Mouse (Mus musculus): ENCODE results near the gene Rbpj. TPM values are rescaled to one million over a fixed set of nuclear protein-coding genes. Genes with fewer than 3 reads are reported as not detected.
A peak's percentile ranks its signal among the peaks of the same experiment; 100 is the strongest.

Gene Rbpj
- polyA plus RNA-seq, 1 experiment: 13.4 TPM

- Histone ChIP-seq H3K27ac (ENCODE audit: insufficient read depth, low read depth, low read length) (peak overlapping the region; percentile 90), H3K4me1 (ENCODE audit: control insufficient read depth, insufficient read depth, low read length) (peaks cover 4% of the 10 kb centered on the region; the same call in 1 of the 2 replicates), H3K27me3 (replicated peaks; ENCODE audit: control insufficient read depth, insufficient read depth, low read length) (no peaks in the 10 kb centered on the region), H3K36me3 (ENCODE audit: control insufficient read depth, insufficient read depth, low read length) (no peaks in the 10 kb centered on the region), H3K4me3 (ENCODE audit: insufficient read depth, low read depth, low read length) (peak overlapping the region; percentile 14; the same call in 1 of the 2 replicates)
- TF ChIP-seq CTCF (conservative IDR thresholded peaks at IDR 0.05; ENCODE audit: insufficient read depth, insufficient read length, low read depth, low read length) (no peak), POLR2A (IDR thresholded peaks at IDR 0.05; ENCODE audit: low read depth, low read length) (no peak)
- 35% methylated on average over 6 of the region's 6 CpGs for WGBS
- DNase-seq: peak; percentile 75
Observed at GRCm38 (mm10) chr5:53469098-53469776, 3.3 kb downstream of the Rbpj start.

GRCm38 (mm10) chr5:53469777-53470131, 3.8 kb downstream of the Rbpj start:
- no peaks in the 10 kb centered on the region for H3K36me3 ChIP-seq (ENCODE audit: control insufficient read depth, insufficient read depth, low read length)
- H3K27me3 ChIP-seq (replicated peaks; ENCODE audit: control insufficient read depth, insufficient read depth, low read length): no peaks in the 10 kb centered on the region
- peak overlapping the region; percentile 14; the same call in 1 of the 2 replicates for H3K4me3 ChIP-seq (ENCODE audit: insufficient read depth, low read depth, low read length)
- 43% methylated on average over 9 of the region's 9 CpGs for WGBS
- H3K27ac ChIP-seq (ENCODE audit: insufficient read depth, low read depth, low read length): peak overlapping the region; percentile 66
- peaks cover 4% of the 10 kb centered on the region; the same call in 1 of the 2 replicates for H3K4me1 ChIP-seq (ENCODE audit: control insufficient read depth, insufficient read depth, low read length)
- no peak for DNase-seq
- TF ChIP-seq CTCF (conservative IDR thresholded peaks at IDR 0.05; ENCODE audit: insufficient read depth, insufficient read length, low read depth, low read length) (no peak), POLR2A (IDR thresholded peaks at IDR 0.05; ENCODE audit: low read depth, low read length) (no peak)

- H3K27ac ChIP-seq (ENCODE audit: insufficient read depth, low read depth, low read length): peak overlapping the region; percentile 66
- no peaks in the 10 kb centered on the region for H3K27me3 ChIP-seq (replicated peaks; ENCODE audit: control insufficient read depth, insufficient read depth, low read length)
- H3K36me3 ChIP-seq (ENCODE audit: control insufficient read depth, insufficient read depth, low read length): no peaks in the 10 kb centered on the region
- TF ChIP-seq CTCF (conservative IDR thresholded peaks at IDR 0.05; ENCODE audit: insufficient read depth, insufficient read length, low read depth, low read length) (no peak), POLR2A (IDR thresholded peaks at IDR 0.05; ENCODE audit: low read depth, low read length) (no peak)
- peaks cover 4% of the 10 kb centered on the region; the same call in 1 of the 2 replicates for H3K4me1 ChIP-seq (ENCODE audit: control insufficient read depth, insufficient read depth, low read length)
- H3K4me3 ChIP-seq (ENCODE audit: insufficient read depth, low read depth, low read length): peak overlapping the region; percentile 14
- peak; percentile 41 for DNase-seq
- WGBS: 29% methylated on average over 16 of the region's 16 CpGs
Observed at GRCm38 (mm10) chr5:53470141-53471079, 4.5 kb downstream of the Rbpj start.

- WGBS: 71% methylated on average over 11 of the region's 11 CpGs
- TF ChIP-seq CTCF (conservative IDR thresholded peaks at IDR 0.05; ENCODE audit: insufficient read depth, insufficient read length, low read depth, low read length): no peak
- no peak for TF ChIP-seq POLR2A (IDR thresholded peaks at IDR 0.05; ENCODE audit: low read depth, low read length)
- DNase-seq: no peak
- no peaks in the 10 kb centered on the region for H3K27me3 ChIP-seq (replicated peaks; ENCODE audit: control insufficient read depth, insufficient read depth, low read length)
- peaks cover 4% of the 10 kb centered on the region; the same call in 1 of the 2 replicates for H3K4me1 ChIP-seq (ENCODE audit: control insufficient read depth, insufficient read depth, low read length)
- H3K36me3 ChIP-seq (ENCODE audit: control insufficient read depth, insufficient read depth, low read length): no peaks in the 10 kb centered on the region
- H3K27ac ChIP-seq (ENCODE audit: insufficient read depth, low read depth, low read length): no peak overlapping the region
- H3K4me3 ChIP-seq (ENCODE audit: insufficient read depth, low read depth, low read length): no peak overlapping the region
Observed at GRCm38 (mm10) chr5:53472485-53472884, 6.5 kb downstream of the Rbpj start.

- Histone ChIP-seq H3K36me3 (ENCODE audit: control insufficient read depth, insufficient read depth, low read length) (no peaks in the 10 kb centered on the region), H3K4me3 (ENCODE audit: insufficient read depth, low read depth, low read length) (no peak overlapping the region), H3K27me3 (replicated peaks; ENCODE audit: control insufficient read depth, insufficient read depth, low read length) (no peaks in the 10 kb centered on the region), H3K27ac (ENCODE audit: insufficient read depth, low read depth, low read length) (no peak overlapping the region), H3K4me1 (ENCODE audit: control insufficient read depth, insufficient read depth, low read length) (no peaks in the 10 kb centered on the region)
- TF ChIP-seq CTCF (conservative IDR thresholded peaks at IDR 0.05; ENCODE audit: insufficient read depth, insufficient read length, low read depth, low read length) (no peak), POLR2A (IDR thresholded peaks at IDR 0.05; ENCODE audit: low read depth, low read length) (no peak)
- DNase-seq: no peak
- WGBS: 63% methylated on average over 6 of the region's 6 CpGs
Observed at GRCm38 (mm10) chr5:53479161-53479560, 13.2 kb downstream of the Rbpj start.

GRCm38 (mm10) chr5:53479891-53480290, 13.9 kb downstream of the Rbpj start:
- TF ChIP-seq CTCF (conservative IDR thresholded peaks at IDR 0.05; ENCODE audit: insufficient read depth, insufficient read length, low read depth, low read length): no peak
- Histone ChIP-seq H3K27me3 (replicated peaks; ENCODE audit: control insufficient read depth, insufficient read depth, low read length) (no peaks in the 10 kb centered on the region), H3K27ac (ENCODE audit: insufficient read depth, low read depth, low read length) (no peak overlapping the region), H3K36me3 (ENCODE audit: control insufficient read depth, insufficient read depth, low read length) (no peaks in the 10 kb centered on the region), H3K4me1 (ENCODE audit: control insufficient read depth, insufficient read depth, low read length) (no peaks in the 10 kb centered on the region), H3K4me3 (ENCODE audit: insufficient read depth, low read depth, low read length) (no peak overlapping the region)
- no peak for DNase-seq
- WGBS: 76% methylated on average over 5 of the region's 5 CpGs

- TF ChIP-seq CTCF (conservative IDR thresholded peaks at IDR 0.05; ENCODE audit: insufficient read depth, insufficient read length, low read depth, low read length) (no peak), POLR2A (IDR thresholded peaks at IDR 0.05; ENCODE audit: low read depth, low read length) (no peak)
- WGBS: 89% methylated on average over 2 of the region's 2 CpGs
- no peaks in the 10 kb centered on the region for H3K4me1 ChIP-seq (ENCODE audit: control insufficient read depth, insufficient read depth, low read length)
- H3K27me3 ChIP-seq (replicated peaks; ENCODE audit: control insufficient read depth, insufficient read depth, low read length): no peaks in the 10 kb centered on the region
- no peak overlapping the region for H3K4me3 ChIP-seq (ENCODE audit: insufficient read depth, low read depth, low read length)
- no peaks in the 10 kb centered on the region for H3K36me3 ChIP-seq (ENCODE audit: control insufficient read depth, insufficient read depth, low read length)
- H3K27ac ChIP-seq (ENCODE audit: insufficient read depth, low read depth, low read length): no peak overlapping the region
- no peak for DNase-seq
Observed at GRCm38 (mm10) chr5:53481021-53481420, 15.1 kb downstream of the Rbpj start.

All from kidney, adult 2 months (tissue).